Mouse (Mus musculus): ENCODE data around the gene Skiv2l.

Gene Skiv2l

GRCm38 (mm10) chr17:34849722-34850516, at the start of gene Skiv2l, which contains the start of gene Nelfe:
Gene Skiv2l, minus strand, starts transcription at chr17:34850210.
Gene Nelfe, plus strand, starts transcription at chr17:34850391.
- peak; percentile 79 for DNase-seq (ENCODE audit: extremely low spot score, low read depth, low spot score)

- no peak for DNase-seq (ENCODE audit: extremely low spot score, low read depth, low spot score)
Measured at GRCm38 (mm10) chr17:34899053-34899889, 49.3 kb upstream of the Skiv2l start.

GRCm38 (mm10) chr17:34898706-34899052, 48.7 kb upstream of the Skiv2l start:
- DNase-seq (ENCODE audit: extremely low spot score, low read depth, low spot score), result no peak

- DNase-seq (ENCODE audit: extremely low spot score, low read depth, low spot score), result no peak
Measured at GRCm38 (mm10) chr17:34898160-34898586, 48.2 kb upstream of the Skiv2l start, which contains the start of the genes C2 and Ehmt2. Gene C2, minus strand, starts transcription at chr17:34898265. Gene Ehmt2, plus strand, starts transcription at chr17:34898469.

- no peak for DNase-seq (ENCODE audit: extremely low spot score, low read depth, low spot score)
Measured at GRCm38 (mm10) chr17:34897373-34898159, 47.6 kb upstream of the Skiv2l start.

- DNase-seq (ENCODE audit: extremely low spot score, low read depth, low spot score), result no peak
Measured at GRCm38 (mm10) chr17:34896366-34896765, 46.4 kb upstream of the Skiv2l start.

- no peak for DNase-seq (ENCODE audit: extremely low spot score, low read depth, low spot score)
Measured at GRCm38 (mm10) chr17:34895724-34896123, 45.7 kb upstream of the Skiv2l start.

- DNase-seq (ENCODE audit: extremely low spot score, low read depth, low spot score), result no peak
Measured at GRCm38 (mm10) chr17:34894801-34895530, 45.0 kb upstream of the Skiv2l start.

GRCm38 (mm10) chr17:34894074-34894597, 44.1 kb upstream of the Skiv2l start:
- DNase-seq (ENCODE audit: extremely low spot score, low read depth, low spot score), result peak; percentile 92

GRCm38 (mm10) chr17:34893072-34893824, 43.2 kb upstream of the Skiv2l start:
- no peak for DNase-seq (ENCODE audit: extremely low spot score, low read depth, low spot score)

GRCm38 (mm10) chr17:34891377-34891776, 41.4 kb upstream of the Skiv2l start:
- DNase-seq (ENCODE audit: extremely low spot score, low read depth, low spot score), result no peak

GRCm38 (mm10) chr17:34890074-34890743, 40.2 kb upstream of the Skiv2l start:
- no peak for DNase-seq (ENCODE audit: extremely low spot score, low read depth, low spot score)

- DNase-seq (ENCODE audit: extremely low spot score, low read depth, low spot score), result no peak
Measured at GRCm38 (mm10) chr17:34887942-34888341, 37.9 kb upstream of the Skiv2l start.

GRCm38 (mm10) chr17:34885615-34886014, 35.6 kb upstream of the Skiv2l start:
- DNase-seq (ENCODE audit: extremely low spot score, low read depth, low spot score), result no peak

- no peak for DNase-seq (ENCODE audit: extremely low spot score, low read depth, low spot score)
Measured at GRCm38 (mm10) chr17:34884704-34885103, 34.7 kb upstream of the Skiv2l start.

GRCm38 (mm10) chr17:34883332-34883731, 33.3 kb upstream of the Skiv2l start:
- no peak for DNase-seq (ENCODE audit: extremely low spot score, low read depth, low spot score)

- no peak for DNase-seq (ENCODE audit: extremely low spot score, low read depth, low spot score)
Measured at GRCm38 (mm10) chr17:34881683-34882310, 31.8 kb upstream of the Skiv2l start, which contains the start of gene Gm20547. Gene Gm20547, minus strand, starts transcription at chr17:34882042.

GRCm38 (mm10) chr17:34881166-34881565, 31.2 kb upstream of the Skiv2l start:
- DNase-seq (ENCODE audit: extremely low spot score, low read depth, low spot score), result no peak
